Comparison of ENCODE assay signal across 9 mouse cellular contexts in the genomic region with DNA sequence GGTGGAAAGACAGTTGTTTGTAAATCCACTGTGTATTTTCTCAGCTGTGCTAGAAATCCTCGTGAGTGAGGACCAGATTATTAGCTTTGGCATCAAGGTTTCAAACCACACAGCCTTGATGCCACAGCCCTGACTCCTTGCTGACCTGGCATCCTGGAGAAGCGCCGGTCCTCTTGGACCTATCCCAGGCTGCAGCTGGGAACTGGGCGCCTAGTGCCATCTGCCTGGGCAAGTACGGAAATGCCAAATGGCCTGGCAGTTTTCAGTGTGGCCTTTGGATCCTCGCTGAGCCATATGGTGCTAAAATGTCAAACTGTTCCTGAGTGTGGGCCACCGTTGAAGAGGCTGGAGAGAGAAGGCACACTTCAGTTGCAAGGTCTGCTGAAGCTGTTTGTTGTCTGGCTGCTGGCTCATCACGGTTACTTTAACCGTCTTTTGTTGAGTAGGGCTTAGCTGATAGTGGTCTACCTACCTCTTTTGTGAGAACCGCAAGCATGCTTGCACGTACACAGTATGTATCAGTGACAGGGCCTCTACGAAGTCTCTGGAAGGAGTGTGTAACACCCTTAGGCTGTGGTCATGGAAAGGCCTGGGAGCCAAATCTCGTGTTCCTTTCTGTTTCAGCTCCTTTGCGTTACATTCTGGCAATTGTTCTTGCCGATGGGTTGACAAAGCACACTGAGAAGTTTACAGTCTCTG. TPM values are rescaled to one million over a fixed set of nuclear protein-coding genes. Genes with fewer than 3 reads are reported as not detected.
DNase-seq lines count a peak whose midpoint lies in the region; ATAC-seq and TF ChIP-seq lines count a peak whose summit lies in the region.
"Had no signal": no experiment of that assay in that cellular context is flagged by ENCODE, and none has a peak within 500 bp of the region (broad histone marks: within the 10 kb centered on the region; RNA-seq: fewer than 3 reads in every experiment).

No protein-coding gene starts in this region.

- no peaks in the 10 kb centered on the region for H3K9me3 ChIP-seq in midbrain, postnatal 0 days (ENCODE audit: low read length)
- no peaks in the 10 kb centered on the region for H3K9me3 ChIP-seq in liver, embryonic 12.5 days (replicated peaks)
- H3K9me3 ChIP-seq: midbrain, embryonic 12.5 days had no signal

- no peak overlapping the region for H3K4me2 ChIP-seq in midbrain, postnatal 0 days (ENCODE audit: low read depth, low read length, poor library complexity, severe bottlenecking)
- no peak overlapping the region for H3K4me2 ChIP-seq in liver, embryonic 12.5 days
- H3K4me2 ChIP-seq: midbrain, embryonic 12.5 days had no signal

- H3K27ac ChIP-seq in cerebellum, adult 2 months (ENCODE audit: insufficient read depth, low read length), result peak overlapping the region; percentile 85
- no peak overlapping the region for H3K27ac ChIP-seq in kidney, adult 2 months (ENCODE audit: insufficient read depth, low read depth, low read length)
- no peak overlapping the region for H3K27ac ChIP-seq in midbrain, postnatal 0 days (ENCODE audit: low read depth, low read length)
- H3K27ac ChIP-seq in liver, embryonic 12.5 days, result no peak overlapping the region
- H3K27ac ChIP-seq: midbrain, embryonic 12.5 days had no signal

- peak; percentile 69 for ATAC-seq in midbrain, postnatal 0 days (ENCODE audit: low FRiP score)
- no peak for ATAC-seq in granulocyte monocyte progenitor cell, adult 5-6 weeks (replicated peaks; ENCODE audit: poor library complexity, severe bottlenecking)
- ATAC-seq in liver, embryonic 12.5 days, result no peak

- 4% methylated on average over 15 of the region's 15 CpGs for WGBS in cerebellum, adult 2 months
- 55% methylated on average over 15 of the region's 15 CpGs for WGBS in kidney, adult 2 months
- 60% methylated on average over 15 of the region's 15 CpGs for WGBS in midbrain, postnatal 0 days
- 66% methylated on average over 15 of the region's 15 CpGs for WGBS in liver, embryonic 12.5 days (ENCODE audit: insufficient replicate concordance)

- TF ChIP-seq CTCF in cerebellum, adult 2 months (IDR thresholded peaks at IDR 0.05; ENCODE audit: borderline replicate concordance, insufficient read depth, low read depth, low read length), result peak; percentile 32; the same call in 1 of the 2 replicates
- TF ChIP-seq CTCF in kidney, adult 2 months (conservative IDR thresholded peaks at IDR 0.05; ENCODE audit: insufficient read depth, insufficient read length, low read depth, low read length), result peak; percentile 62
- TF ChIP-seq CTCF in midbrain, postnatal 0 days (IDR thresholded peaks at IDR 0.05), result no peak

- 0 out of 2 replicates have a peak, but pooled peaks have one; percentile 26 for TF ChIP-seq POLR2A in cerebellum, adult 2 months (IDR thresholded peaks at IDR 0.05; ENCODE audit: borderline replicate concordance, insufficient read depth, low read length)
- no peak for TF ChIP-seq POLR2A in kidney, adult 2 months (IDR thresholded peaks at IDR 0.05; ENCODE audit: low read depth, low read length)

- peaks cover 47% of the 10 kb centered on the region for H3K4me1 ChIP-seq in cerebellum, adult 2 months (ENCODE audit: control insufficient read depth, insufficient read depth, low read length)
- H3K4me1 ChIP-seq in kidney, adult 2 months (ENCODE audit: control insufficient read depth, insufficient read depth, low read length), result peaks cover 7% of the 10 kb centered on the region; the same call in 1 of the 2 replicates
- H3K4me1 ChIP-seq in midbrain, postnatal 0 days (ENCODE audit: insufficient read depth, low read length), result peaks cover 13% of the 10 kb centered on the region
- no peaks in the 10 kb centered on the region for H3K4me1 ChIP-seq in liver, embryonic 12.5 days

- DNase-seq in retina, postnatal 1 day, result peak; percentile 23
- no peak for DNase-seq in retina, embryonic 14.5 days (ENCODE audit: low spot score)
- DNase-seq in cerebellum, adult 2 months, result peak; percentile 97 to 99
- peak; percentile 75 for DNase-seq in gastrocnemius, postnatal 14 days
- DNase-seq in kidney, adult 2 months, result peak; percentile 74
- DNase-seq in midbrain, postnatal 0 days (ENCODE audit: low spot score), result peak; percentile 80

- no peaks in the 10 kb centered on the region for H3K36me3 ChIP-seq in kidney, adult 2 months (ENCODE audit: control insufficient read depth, insufficient read depth, low read length)
- H3K36me3 ChIP-seq in midbrain, postnatal 0 days (ENCODE audit: insufficient read depth, low read length), result no peaks in the 10 kb centered on the region
- H3K36me3 ChIP-seq in liver, embryonic 12.5 days, result no peaks in the 10 kb centered on the region
- H3K36me3 ChIP-seq: midbrain, embryonic 12.5 days had no signal

- H3K9ac ChIP-seq in midbrain, postnatal 0 days (replicated peaks; ENCODE audit: low read length, poor library complexity, severe bottlenecking), result no peak overlapping the region
- no peak overlapping the region for H3K9ac ChIP-seq in liver, embryonic 12.5 days
- H3K9ac ChIP-seq: midbrain, embryonic 12.5 days had no signal

- intact Hi-C loops in gastrocnemius, postnatal 14 days (cut with DNase I; ENCODE audit: low total_unique reads), result no loop called here

- no peak overlapping the region for H3K4me3 ChIP-seq in cerebellum, adult 2 months (replicated peaks; ENCODE audit: insufficient read depth, low read depth, low read length)
- no peak overlapping the region for H3K4me3 ChIP-seq in kidney, adult 2 months (ENCODE audit: insufficient read depth, low read depth, low read length)
- H3K4me3 ChIP-seq in midbrain, postnatal 0 days (ENCODE audit: low read depth, low read length), result no peak overlapping the region
- no peak overlapping the region for H3K4me3 ChIP-seq in liver, embryonic 12.5 days
- H3K4me3 ChIP-seq: midbrain, embryonic 12.5 days had no signal

- no peaks in the 10 kb centered on the region for H3K27me3 ChIP-seq in cerebellum, adult 2 months (ENCODE audit: control insufficient read depth, insufficient read depth, low read length)
- no peaks in the 10 kb centered on the region for H3K27me3 ChIP-seq in kidney, adult 2 months (replicated peaks; ENCODE audit: control insufficient read depth, insufficient read depth, low read length)
- H3K27me3 ChIP-seq in midbrain, postnatal 0 days (ENCODE audit: insufficient read depth, low read length), result no peaks in the 10 kb centered on the region
- no peaks in the 10 kb centered on the region for H3K27me3 ChIP-seq in liver, embryonic 12.5 days (replicated peaks)
- H3K27me3 ChIP-seq: midbrain, embryonic 12.5 days had no signal

RNA-seq across cellular contexts. Expression of a gene that starts 53.3 kb away (rescaled TPM):
- 35.6 and 41.5 TPM in 2 replicates for polyA plus RNA-seq in cerebellum, adult 2 months (2012; rRNA removed)
- total RNA-seq in gastrocnemius, postnatal 14 days (2021), result 10 to 100 TPM; 14.8 to 15.9 TPM
- polyA plus RNA-seq in kidney, adult 2 months (2012; rRNA removed), result 4.1 and 4.3 TPM in 2 replicates
- total RNA-seq in midbrain, postnatal 0 days (2014; rRNA removed), result 28.6 and 38.7 TPM in 2 replicates
- polyA plus RNA-seq in midbrain, postnatal 0 days (2015; fragmentation: Nextera tagmentation; extraction: Ambion mirVana), result 12.3 and 15.5 TPM in 2 replicates
- 0.19 and 1.9 TPM in 2 replicates for total RNA-seq in granulocyte monocyte progenitor cell, adult 5-6 weeks (2014; fragmentation: Nextera tagmentation)
- 0.57 and 0.99 TPM in 2 replicates for total RNA-seq in granulocyte monocyte progenitor cell, adult 5-6 weeks (2017)
- 2.2 and 2.6 TPM in 2 replicates for polyA plus RNA-seq in liver, embryonic 12.5 days (2016; fragmentation: Nextera tagmentation; extraction: Ambion mirVana)

RNA-seq across cellular contexts. Expression of a gene that starts 53.4 kb away (rescaled TPM):
- 14.3 and 15.8 TPM in 2 replicates for polyA plus RNA-seq in cerebellum, adult 2 months (2012; rRNA removed)
- 10 to 100 TPM in 1 of 2 experiments, 1 to 10 TPM in 1; 9.7 to 10.8 TPM for total RNA-seq in gastrocnemius, postnatal 14 days (2021)
- polyA plus RNA-seq in kidney, adult 2 months (2012; rRNA removed), result 5.9 and 7.3 TPM in 2 replicates
- 22.9 and 26.3 TPM in 2 replicates for total RNA-seq in midbrain, postnatal 0 days (2014; rRNA removed)
- 29.9 and 31.4 TPM in 2 replicates for polyA plus RNA-seq in midbrain, postnatal 0 days (2015; fragmentation: Nextera tagmentation; extraction: Ambion mirVana)
- total RNA-seq in granulocyte monocyte progenitor cell, adult 5-6 weeks (2014; fragmentation: Nextera tagmentation), result 25.7 and 26.9 TPM in 2 replicates
- 27.5 and 37.7 TPM in 2 replicates for total RNA-seq in granulocyte monocyte progenitor cell, adult 5-6 weeks (2017)
- polyA plus RNA-seq in liver, embryonic 12.5 days (2016; fragmentation: Nextera tagmentation; extraction: Ambion mirVana), result 11.6 and 12.1 TPM in 2 replicates
